Mouse (Mus musculus) ES-E14 (cell line): ENCODE results near the gene Fdxacb1. TPM values are rescaled to one million over a fixed set of nuclear protein-coding genes. Genes with fewer than 3 reads are reported as not detected.

ENCODE experiments used
- DNase-seq: peaks from one replicate; pipeline ENCODE4 v3.0.0-alpha.2; 2013; ENCODE audit warnings: low read depth, low spot score
- H3K27ac ChIP-seq: 2 replicates; pipeline ENCODE4 v1.5.1; 2012; ENCODE audit warnings: low read depth, mild to moderate bottlenecking, low read length, moderate library complexity, mixed read lengths; ENCODE audit not compliant: poor library complexity, insufficient read depth, severe bottlenecking
- H3K36me3 ChIP-seq: 2 replicates; pipeline ENCODE4 v1.6.1; 2012; ENCODE audit warnings: mild to moderate bottlenecking, low read length, moderate library complexity, mixed read lengths; ENCODE audit not compliant: control insufficient read depth, poor library complexity, insufficient read depth, severe bottlenecking
- H3K4me1 ChIP-seq, 2 experiments: fragments of 150-350 bp in 1 of 2; sonication (generic) in 1 of 2; 2 replicates each; pipeline ENCODE4 v1.6.1; 2012; ENCODE audit warnings: low read length in 2 of 2, mild to moderate bottlenecking in 1 of 2, mixed read lengths in 1 of 2; ENCODE audit not compliant: control insufficient read depth in 2 of 2, insufficient read depth in 2 of 2, poor library complexity in 1 of 2
- H3K4me3 ChIP-seq, 2 experiments: fragments of 150-350 bp in 1 of 2; sonication (generic) in 1 of 2; 2 replicates each; pipeline ENCODE4 v1.5.1; 2012; ENCODE audit warnings: low read length in 2 of 2, low read depth in 1 of 2, mild to moderate bottlenecking in 1 of 2, mixed read lengths in 1 of 2; ENCODE audit not compliant: insufficient read depth in 1 of 2, poor library complexity in 1 of 2, severe bottlenecking in 1 of 2
- H3K9ac ChIP-seq: 2 replicates; pipeline ENCODE4 v1.6.1; 2012; ENCODE audit warnings: low read depth, mild to moderate bottlenecking, low read length, mixed read lengths; ENCODE audit not compliant: poor library complexity, insufficient read depth, severe bottlenecking
- H3K9me3 ChIP-seq: fragments of 150-350 bp; sonication (generic); 2 replicates; pipeline ENCODE4 v1.6.1; 2012; ENCODE audit warnings: low read depth, mild to moderate bottlenecking, low read length; ENCODE audit not compliant: control insufficient read depth, insufficient read depth
- CHD2 ChIP-seq: IDR thresholded peaks from 2 replicates; pipeline ENCODE4 v1.6.1; 2014; ENCODE audit warnings: mild to moderate bottlenecking, low read depth, low read length, inconsistent platforms
- HCFC1 ChIP-seq: IDR thresholded peaks from 2 replicates; pipeline ENCODE4 v1.6.1; 2012; ENCODE audit warnings: low read length, inconsistent platforms, borderline replicate concordance; ENCODE audit not compliant: insufficient read depth
- MAFK ChIP-seq: IDR thresholded peaks from 2 replicates; pipeline ENCODE4 v1.6.1; 2014; ENCODE audit warnings: mild to moderate bottlenecking, low read depth, low read length, inconsistent platforms; ENCODE audit not compliant: insufficient read depth
- ZC3H11A ChIP-seq: IDR thresholded peaks from 2 replicates; pipeline ENCODE4 v1.6.1; 2012; ENCODE audit warnings: low read depth, mild to moderate bottlenecking, inconsistent platforms, low read length, borderline replicate concordance
- ZNF384 ChIP-seq: IDR thresholded peaks from 2 replicates; pipeline ENCODE4 v1.6.1; 2012; ENCODE audit warnings: low read depth, low read length, inconsistent platforms
- in situ Hi-C, 2 experiments: fragments of 600-800 bp; cut with MboI; formaldehyde crosslinking; loops; one replicate each; pipeline ENCODE4 v1.15.1; 2025; ENCODE audit warnings: low sequenced_read_pairs in 2 of 2, inconsistent platforms in 1 of 2; ENCODE audit not compliant: unreplicated experiment in 2 of 2
- total RNA-seq: library from RNA; depleted of rRNA; stranded (reverse); fragments of 300-350 nt; gene quantifications from 2 replicates; pipeline ENCODE4 v1.2.3, GENCODE M21; 2012; rRNA removed

Gene Fdxacb1
- 5.8 and 7.6 TPM in 2 replicates for total RNA-seq

DNA sequence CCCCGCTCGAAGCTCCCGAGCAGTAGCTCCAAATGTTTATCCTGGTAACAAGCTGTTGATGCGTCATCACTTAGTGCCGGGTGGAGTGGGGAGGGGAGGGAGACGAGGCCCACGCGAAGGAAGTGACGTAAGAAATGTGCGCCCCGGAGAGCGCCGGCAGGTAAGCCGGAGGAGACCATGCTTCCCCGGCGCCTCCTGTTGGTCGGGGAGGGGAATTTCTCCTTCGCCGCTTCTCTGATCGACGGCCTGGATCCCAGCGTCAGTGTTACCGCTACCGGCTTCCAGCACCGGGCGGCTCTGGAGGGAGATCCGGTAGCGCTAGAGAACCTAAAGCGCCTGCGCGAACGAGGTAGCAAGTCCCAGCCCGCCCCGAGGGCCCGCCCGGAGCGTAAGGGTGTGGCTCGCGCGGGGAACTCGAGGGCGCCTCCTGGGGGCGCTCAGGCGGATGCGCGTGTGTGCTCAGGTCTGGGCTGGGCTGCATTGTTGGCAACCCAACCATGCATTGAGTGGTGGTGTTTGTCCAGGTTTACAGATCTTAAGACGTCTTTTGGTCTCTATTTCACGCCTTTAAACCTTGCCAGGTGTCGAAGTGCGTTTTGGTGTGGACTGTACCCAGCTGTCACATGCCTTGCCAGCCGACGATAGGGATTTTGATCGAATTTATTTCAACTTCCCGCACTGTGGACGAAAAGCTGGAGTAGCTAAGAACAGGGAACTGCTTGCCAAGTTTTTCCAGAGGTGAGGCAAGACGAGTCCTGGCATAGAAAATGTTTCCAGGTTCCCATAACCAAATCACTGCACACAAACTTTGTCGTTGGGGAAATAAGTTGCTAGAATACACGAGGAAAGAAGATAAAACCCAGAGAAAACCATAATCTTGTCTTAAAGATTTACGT, at the start of gene Fdxacb1:
Gene Fdxacb1, plus strand, starts transcription at position 130 of the 896 bp plus-strand sequence.
- peak; percentile 98 for DNase-seq
- in situ Hi-C loops = no loop called here
- TF ChIP-seq MAFK = no peak
- TF ChIP-seq CHD2 = no peak
- TF ChIP-seq HCFC1 = peak; percentile 84
- 0 out of 2 replicates have a peak, but pooled peaks have one; percentile 4 for TF ChIP-seq ZC3H11A

DNA sequence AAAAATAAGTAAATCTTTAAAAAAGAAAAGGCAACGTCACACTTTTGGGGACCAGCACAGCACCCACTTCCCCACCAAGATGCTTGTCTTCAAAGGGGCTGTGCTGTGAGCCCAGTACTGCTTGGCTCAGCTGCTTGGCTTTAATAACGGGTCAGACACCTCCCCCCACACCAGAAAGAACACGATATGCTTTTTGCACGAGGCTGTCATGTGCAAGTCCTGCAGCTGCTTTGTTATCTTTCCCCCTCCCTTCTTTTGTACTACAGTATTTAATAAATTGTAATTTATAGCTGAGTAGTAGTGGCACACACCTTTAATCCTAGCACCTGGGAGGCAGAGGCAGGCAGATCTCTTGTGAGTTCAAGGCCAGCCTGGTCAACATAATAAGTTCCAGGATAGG, 49.2 kb upstream of the Fdxacb1 start:
- Histone ChIP-seq H3K9ac (no peak overlapping the region), H3K27ac (no peak overlapping the region), H3K9me3 (no peaks in the 10 kb centered on the region), H3K4me1 (peaks cover 4 to 7% of the 10 kb centered on the region in 2 experiments; a peak in 2 of 4 replicates), H3K4me3 (no peak overlapping the region), H3K36me3 (no peaks in the 10 kb centered on the region)
- no peak for TF ChIP-seq HCFC1
- TF ChIP-seq MAFK = no peak
- TF ChIP-seq ZNF384 = no peak
- TF ChIP-seq CHD2 = no peak
- TF ChIP-seq ZC3H11A = no peak
- no peak for DNase-seq
- in situ Hi-C loops = no loop called here

More for the DNA sequence above, at the start of gene Fdxacb1:
- no peaks in the 10 kb centered on the region; a peak in 1 of 4 replicates for H3K4me1 ChIP-seq
- H3K4me3 ChIP-seq = peak within 1 kb of the TSS; percentile 84 to 85
- H3K27ac ChIP-seq = peak within 1 kb of the TSS; percentile 87
- 0 out of 2 replicates have a peak, but pooled peaks cover 2% of the 10 kb centered on the region for H3K36me3 ChIP-seq
- H3K9me3 ChIP-seq = no peaks in the 10 kb centered on the region
- peak within 1 kb of the TSS; percentile 92 for H3K9ac ChIP-seq

DNA sequence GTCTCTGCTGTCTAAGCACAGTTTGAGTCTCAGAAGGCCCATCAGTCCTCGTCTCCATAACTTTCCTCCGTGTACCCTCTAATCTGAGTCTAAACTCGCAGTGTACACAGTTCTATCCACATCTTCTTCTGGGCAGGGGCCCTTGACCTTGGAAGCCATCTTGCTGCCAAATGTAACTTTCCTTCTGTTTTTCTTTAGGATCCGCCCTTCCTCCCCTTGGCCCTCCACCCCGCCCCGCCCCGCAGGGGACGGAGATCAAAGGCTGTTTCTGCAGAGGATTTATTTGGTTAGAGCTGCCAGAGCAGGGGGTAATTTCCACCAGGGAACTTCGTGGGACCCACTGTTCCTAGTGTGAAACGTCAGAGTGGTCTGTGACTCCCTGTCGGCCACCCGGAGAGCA, 47.0 kb upstream of the Fdxacb1 start:
- no peak for DNase-seq
- Histone ChIP-seq H3K27ac (no peak overlapping the region), H3K9ac (no peak overlapping the region; the same call in 1 of the 2 replicates), H3K9me3 (no peaks in the 10 kb centered on the region), H3K4me3 (no peak overlapping the region), H3K36me3 (no peaks in the 10 kb centered on the region), H3K4me1 (peaks cover 4 to 10% of the 10 kb centered on the region in 2 experiments; a peak in 2 of 4 replicates)
- TF ChIP-seq ZC3H11A = no peak
- no peak for TF ChIP-seq MAFK
- no peak for TF ChIP-seq CHD2
- no peak for TF ChIP-seq HCFC1
- no peak for TF ChIP-seq ZNF384
- in situ Hi-C loops = no loop called here

DNA sequence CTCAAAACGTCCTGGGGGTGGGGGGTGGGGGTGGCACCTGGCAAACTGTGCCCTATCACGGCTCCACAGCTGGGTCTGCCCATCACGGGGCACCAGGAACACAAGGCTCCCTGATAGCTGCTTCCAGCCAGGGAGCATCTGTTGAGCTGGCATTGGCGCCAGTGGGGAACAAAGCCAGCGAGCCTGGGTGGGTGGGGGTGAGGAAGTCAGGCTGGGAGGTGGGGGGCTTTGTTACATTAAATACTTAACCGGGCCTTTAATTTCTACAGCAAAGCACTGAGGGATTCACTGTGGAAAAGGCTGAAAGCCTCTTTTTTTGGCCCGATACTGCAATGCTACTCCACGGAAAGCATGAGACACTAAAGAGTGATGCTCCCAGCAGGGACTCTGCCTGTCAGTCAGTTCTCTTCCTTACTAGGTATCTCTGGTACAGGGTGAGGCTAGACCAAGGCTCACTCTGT, 45.6 kb upstream of the Fdxacb1 start:
- peaks cover 4 to 17% of the 10 kb centered on the region in 2 experiments; a peak in 2 of 4 replicates for H3K4me1 ChIP-seq
- H3K4me3 ChIP-seq = no peak overlapping the region
- H3K27ac ChIP-seq = no peak overlapping the region
- no peak for DNase-seq
- no peak overlapping the region for H3K9ac ChIP-seq
- no peak for TF ChIP-seq ZC3H11A
- TF ChIP-seq MAFK = no peak
- no peak for TF ChIP-seq CHD2
- TF ChIP-seq ZNF384 = no peak
- H3K36me3 ChIP-seq = no peaks in the 10 kb centered on the region
- no peaks in the 10 kb centered on the region for H3K9me3 ChIP-seq
- in situ Hi-C loops = no loop called here
